Mouse (Mus musculus) lung, adult 2 months (tissue): ENCODE data around the gene Gtsf2. TPM values are rescaled to one million over a fixed set of nuclear protein-coding genes. Genes with fewer than 3 reads are reported as not detected.

Experiments
- DNase-seq: peaks from one replicate; pipeline ENCODE4 v3.0.0; 2022
- H3K4me1 ChIP-seq: fragments of 200-500 bp; 2 replicates; pipeline ENCODE4 v1.6.1; 2011; ENCODE audit warnings: low read length; ENCODE audit not compliant: control insufficient read depth, insufficient read depth
- H3K4me3 ChIP-seq: fragments of 200-500 bp; replicated peaks from 2 replicates; pipeline ENCODE3; 2011; ENCODE audit warnings: low read depth, mild to moderate bottlenecking, control low read depth, low read length; ENCODE audit errors: extremely low read depth
- CTCF ChIP-seq: fragments of 200-500 bp; IDR thresholded peaks from 2 replicates; pipeline ENCODE4 v1.5.1; 2011; ENCODE audit warnings: mild to moderate bottlenecking, low read length, control low read depth; ENCODE audit not compliant: insufficient read depth
- POLR2A ChIP-seq: fragments of 200-500 bp; IDR thresholded peaks from 2 replicates; pipeline ENCODE4 v1.6.1; 2011; ENCODE audit warnings: low read depth, mild to moderate bottlenecking, control low read depth, low read length, borderline replicate concordance; ENCODE audit errors: extremely low read depth
- WGBS: fragments of 180-500 bp; shearing (Covaris S2); methylation state at CpG from one replicate; pipeline ENCODE4 v1.1.7; 2018; 5-methylcytosine and 5-hydroxymethylcytosine counted together
- polyA plus RNA-seq: library from polyadenylated mRNA; depleted of rRNA; stranded (reverse); fragments of >200 nt; gene quantifications from 2 replicates; pipeline ENCODE4 v1.2.3, GENCODE M21; 2012; rRNA removed

Gtsf2 gene
- polyA plus RNA-seq, 1 experiment: not detected

DNA sequence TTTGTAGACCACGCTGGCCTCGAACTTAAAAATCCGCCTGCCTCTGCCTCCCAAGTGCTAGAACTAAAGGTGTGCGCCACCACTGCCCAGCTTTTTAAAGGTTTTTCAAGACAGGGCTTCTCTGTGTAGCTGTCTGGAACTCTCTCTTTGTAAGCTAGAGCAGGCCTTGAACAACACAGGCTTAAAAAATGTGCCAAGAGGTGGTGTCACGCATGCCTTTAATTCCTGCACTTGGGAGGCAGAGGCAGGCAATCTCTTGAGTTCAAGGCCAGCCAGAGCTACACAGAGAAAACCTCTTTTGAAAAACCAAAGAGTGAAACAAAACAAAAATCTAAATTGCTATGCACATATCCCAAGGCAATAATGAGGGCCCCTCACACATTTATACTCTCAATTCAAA, 46.9 kb downstream of the Gtsf2 start:
- H3K4me3 ChIP-seq: no peak overlapping the region
- H3K4me1 ChIP-seq: no peaks in the 10 kb centered on the region
- no peak for DNase-seq
- WGBS: 94% methylated on average over 5 of the region's 5 CpGs
- no peak for TF ChIP-seq POLR2A

DNA sequence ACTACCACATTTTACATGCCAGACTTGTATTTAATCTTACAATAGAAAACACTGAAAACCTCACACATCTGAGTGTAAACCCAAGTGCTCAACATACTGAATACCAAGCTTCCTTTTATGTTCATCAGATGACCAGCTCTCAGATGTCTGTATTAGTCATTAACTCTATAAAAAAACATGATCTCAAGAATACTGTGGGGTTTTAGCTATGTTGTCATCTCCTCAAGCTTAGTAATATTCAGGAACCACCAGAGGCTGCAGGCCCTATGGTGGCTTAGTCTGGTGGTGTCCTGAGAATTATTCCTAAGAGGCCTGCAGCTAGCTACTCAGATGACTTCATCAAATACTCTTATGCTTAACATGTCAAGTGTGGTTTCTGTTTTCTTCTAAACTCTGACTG, 54.7 kb downstream of the Gtsf2 start:
- H3K4me1 ChIP-seq: no peaks in the 10 kb centered on the region
- DNase-seq: no peak
- TF ChIP-seq CTCF (no peak), POLR2A (no peak)
- H3K4me3 ChIP-seq: no peak overlapping the region

Other genes with a start within 250 kb of the Gtsf2 start
- gene Cbx5, start 208.7 kb downstream of the Gtsf2 start, polyA plus RNA-seq: 12.2 and 20.0 TPM in 2 replicates
- gene Hnrnpa1, start 208.0 kb downstream of the Gtsf2 start, polyA plus RNA-seq: 49.1 and 93.5 TPM in 2 replicates
- gene Nfe2, start 190.1 kb downstream of the Gtsf2 start, polyA plus RNA-seq: 7.7 and 14.1 TPM in 2 replicates
- 55.1 and 86.2 TPM in 2 replicates for gene Copz1, start 175.8 kb downstream of the Gtsf2 start, polyA plus RNA-seq
- gene Gpr84, start 137.9 kb downstream of the Gtsf2 start, polyA plus RNA-seq: 0.08 and 0.22 TPM in 2 replicates
- gene Zfp385a, start 108.4 kb downstream of the Gtsf2 start, polyA plus RNA-seq: 9.9 and 11.7 TPM in 2 replicates
- 34.3 and 35.9 TPM in 2 replicates for gene Itga5, start 81.7 kb downstream of the Gtsf2 start, polyA plus RNA-seq
- gene Gtsf1, start 18.0 kb downstream of the Gtsf2 start, polyA plus RNA-seq: not detected in 2 replicates
- 12.4 and 18.3 TPM in 2 replicates for gene Nckap1l, start 5.3 kb upstream of the Gtsf2 start, polyA plus RNA-seq
- 6.8 and 8.0 TPM in 2 replicates for gene Pde1b, start 54.6 kb upstream of the Gtsf2 start, polyA plus RNA-seq
- gene Ppp1r1a, start 89.5 kb upstream of the Gtsf2 start, polyA plus RNA-seq: 6.9 and 9.0 TPM in 2 replicates
- gene Glycam1, start 116.6 kb upstream of the Gtsf2 start, polyA plus RNA-seq: not detected in 2 replicates